Mouse (Mus musculus): ENCODE measurements around the gene Ptpn9. TPM values are rescaled to one million over a fixed set of nuclear protein-coding genes. Genes with fewer than 3 reads are reported as not detected.
"Not testable (repeated sequence)": the region's sequence is repeated elsewhere in the genome, so short reads cannot be mapped to it uniquely, and the experiment has no call there.

Gene Ptpn9
- total RNA-seq, 1 experiment, result 6.8 TPM

DNA sequence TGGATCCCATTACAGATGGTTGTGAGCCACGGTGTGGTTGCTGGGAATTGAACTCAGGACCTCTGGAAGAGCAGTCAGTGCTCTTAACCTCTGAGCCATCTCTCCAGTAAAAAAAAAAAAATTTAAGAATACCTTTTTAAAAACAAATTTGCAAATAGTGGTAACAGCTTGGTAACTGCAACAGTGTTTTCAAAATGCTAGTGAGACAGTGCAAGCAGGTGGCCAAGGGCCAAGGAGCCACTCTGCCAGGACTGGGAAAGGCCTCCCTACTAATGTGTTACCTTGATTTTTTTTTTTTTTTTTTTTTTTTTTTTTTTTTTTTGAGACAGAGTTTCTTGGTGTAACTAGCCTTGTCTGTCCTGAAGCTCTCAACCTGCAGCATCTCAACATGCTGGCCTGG, 2.5 kb downstream of the Ptpn9 start:
- peak; percentile 41; the same call in 1 of the 2 replicates for TF ChIP-seq ZNF384 (IDR thresholded peaks at IDR 0.05; ENCODE audit: low read depth, low read length)
- H3K4me1 ChIP-seq (ENCODE audit: control insufficient read depth in 2 of 2, insufficient read depth in 2 of 2, low read length in 2 of 2, poor library complexity in 1 of 2); H3K27ac ChIP-seq (ENCODE audit: insufficient read depth, low read depth, low read length, poor library complexity, severe bottlenecking); in situ Hi-C loops (cut with MboI; ENCODE audit: low sequenced_read_pairs in 2 of 2, unreplicated experiment in 2 of 2); DNase-seq (ENCODE audit: low read depth, low spot score); H3K9me3 ChIP-seq (ENCODE audit: control insufficient read depth, insufficient read depth, low read depth, low read length); H3K9ac ChIP-seq (ENCODE audit: insufficient read depth, low read depth, low read length, poor library complexity, severe bottlenecking); H3K4me3 ChIP-seq (ENCODE audit: insufficient read depth in 1 of 2, low read depth in 1 of 2, low read length in 2 of 2, poor library complexity in 1 of 2, severe bottlenecking in 1 of 2); H3K36me3 ChIP-seq (ENCODE audit: control insufficient read depth, insufficient read depth, low read length, poor library complexity, severe bottlenecking): not testable (repeated sequence)

GRCm38 (mm10) chr9:57003011-57003410, 8.3 kb downstream of the Ptpn9 start:
- H3K36me3 ChIP-seq (ENCODE audit: control insufficient read depth, insufficient read depth, low read length, poor library complexity, severe bottlenecking), result no peaks in the 10 kb centered on the region
- in situ Hi-C loops (cut with MboI; ENCODE audit: low sequenced_read_pairs in 2 of 2, unreplicated experiment in 2 of 2), result no loop called here
- H3K4me1 ChIP-seq (ENCODE audit: control insufficient read depth in 2 of 2, insufficient read depth in 2 of 2, low read length in 2 of 2, poor library complexity in 1 of 2), result no peaks in the 10 kb centered on the region
- TF ChIP-seq ZNF384 (IDR thresholded peaks at IDR 0.05; ENCODE audit: low read depth, low read length), result no peak
- no peak for TF ChIP-seq MAFK (IDR thresholded peaks at IDR 0.05; ENCODE audit: insufficient read depth, low read depth, low read length)
- TF ChIP-seq ZC3H11A (IDR thresholded peaks at IDR 0.05; ENCODE audit: borderline replicate concordance, low read depth, low read length), result no peak
- no peak for TF ChIP-seq HCFC1 (IDR thresholded peaks at IDR 0.05; ENCODE audit: borderline replicate concordance, insufficient read depth, low read length)
- TF ChIP-seq CHD2 (IDR thresholded peaks at IDR 0.05; ENCODE audit: low read depth, low read length), result no peak
- no peak overlapping the region for H3K27ac ChIP-seq (ENCODE audit: insufficient read depth, low read depth, low read length, poor library complexity, severe bottlenecking)
- H3K9ac ChIP-seq (ENCODE audit: insufficient read depth, low read depth, low read length, poor library complexity, severe bottlenecking), result no peak overlapping the region
- no peak overlapping the region for H3K4me3 ChIP-seq (ENCODE audit: insufficient read depth in 1 of 2, low read depth in 1 of 2, low read length in 2 of 2, poor library complexity in 1 of 2, severe bottlenecking in 1 of 2)
- H3K9me3 ChIP-seq (ENCODE audit: control insufficient read depth, insufficient read depth, low read depth, low read length), result no peaks in the 10 kb centered on the region
- no peak for DNase-seq (ENCODE audit: low read depth, low spot score)

DNA sequence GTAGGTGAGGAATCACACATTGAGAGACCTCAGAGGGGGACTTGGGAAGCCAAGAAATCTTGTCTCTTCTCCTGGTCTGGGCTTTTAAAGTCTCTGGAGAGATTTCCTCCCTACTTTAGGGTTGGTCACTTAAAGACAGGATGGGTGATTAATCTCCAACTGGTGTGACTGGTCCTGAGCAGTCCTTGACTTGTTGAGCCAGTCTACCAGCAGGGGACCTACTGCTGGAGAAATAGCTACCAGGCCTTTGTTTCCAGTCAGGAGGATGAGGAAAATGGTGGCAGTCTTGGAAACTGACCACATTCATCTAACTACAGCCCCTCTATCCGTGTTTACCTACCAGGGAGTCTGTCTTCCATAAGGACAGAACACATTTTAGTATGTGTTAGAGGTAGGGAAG, 17.7 kb downstream of the Ptpn9 start:
- Histone ChIP-seq H3K9me3 (ENCODE audit: control insufficient read depth, insufficient read depth, low read depth, low read length) (no peaks in the 10 kb centered on the region), H3K27ac (ENCODE audit: insufficient read depth, low read depth, low read length, poor library complexity, severe bottlenecking) (no peak overlapping the region), H3K36me3 (ENCODE audit: control insufficient read depth, insufficient read depth, low read length, poor library complexity, severe bottlenecking) (no peaks in the 10 kb centered on the region), H3K9ac (ENCODE audit: insufficient read depth, low read depth, low read length, poor library complexity, severe bottlenecking) (no peak overlapping the region), H3K4me1 (ENCODE audit: control insufficient read depth in 2 of 2, insufficient read depth in 2 of 2, low read length in 2 of 2, poor library complexity in 1 of 2) (peaks cover 0 to 2% of the 10 kb centered on the region in 2 experiments; a peak in 1 of 4 replicates), H3K4me3 (ENCODE audit: insufficient read depth in 1 of 2, low read depth in 1 of 2, low read length in 2 of 2, poor library complexity in 1 of 2, severe bottlenecking in 1 of 2) (no peak overlapping the region)
- TF ChIP-seq CHD2 (IDR thresholded peaks at IDR 0.05; ENCODE audit: low read depth, low read length), result no peak
- no peak for TF ChIP-seq MAFK (IDR thresholded peaks at IDR 0.05; ENCODE audit: insufficient read depth, low read depth, low read length)
- no peak for TF ChIP-seq ZC3H11A (IDR thresholded peaks at IDR 0.05; ENCODE audit: borderline replicate concordance, low read depth, low read length)
- no peak for TF ChIP-seq ZNF384 (IDR thresholded peaks at IDR 0.05; ENCODE audit: low read depth, low read length)
- no peak for TF ChIP-seq HCFC1 (IDR thresholded peaks at IDR 0.05; ENCODE audit: borderline replicate concordance, insufficient read depth, low read length)
- in situ Hi-C loops (cut with MboI; ENCODE audit: low sequenced_read_pairs in 2 of 2, unreplicated experiment in 2 of 2), result no loop called here
- DNase-seq (ENCODE audit: low read depth, low spot score), result no peak

- no peak overlapping the region for H3K4me3 ChIP-seq (ENCODE audit: insufficient read depth in 1 of 2, low read depth in 1 of 2, low read length in 2 of 2, poor library complexity in 1 of 2, severe bottlenecking in 1 of 2)
- H3K9me3 ChIP-seq (ENCODE audit: control insufficient read depth, insufficient read depth, low read depth, low read length), result no peaks in the 10 kb centered on the region
- no peaks in the 10 kb centered on the region for H3K36me3 ChIP-seq (ENCODE audit: control insufficient read depth, insufficient read depth, low read length, poor library complexity, severe bottlenecking)
- in situ Hi-C loops (cut with MboI; ENCODE audit: low sequenced_read_pairs in 2 of 2, unreplicated experiment in 2 of 2), result no loop called here
- TF ChIP-seq ZNF384 (IDR thresholded peaks at IDR 0.05; ENCODE audit: low read depth, low read length) (peak; percentile 87), MAFK (IDR thresholded peaks at IDR 0.05; ENCODE audit: insufficient read depth, low read depth, low read length) (no peak), CHD2 (IDR thresholded peaks at IDR 0.05; ENCODE audit: low read depth, low read length) (no peak), ZC3H11A (IDR thresholded peaks at IDR 0.05; ENCODE audit: borderline replicate concordance, low read depth, low read length) (no peak)
- peaks cover 0 to 2% of the 10 kb centered on the region in 2 experiments; a peak in 1 of 4 replicates for H3K4me1 ChIP-seq (ENCODE audit: control insufficient read depth in 2 of 2, insufficient read depth in 2 of 2, low read length in 2 of 2, poor library complexity in 1 of 2)
- H3K9ac ChIP-seq (ENCODE audit: insufficient read depth, low read depth, low read length, poor library complexity, severe bottlenecking), result no peak overlapping the region
- no peak for DNase-seq (ENCODE audit: low read depth, low spot score)
- H3K27ac ChIP-seq (ENCODE audit: insufficient read depth, low read depth, low read length, poor library complexity, severe bottlenecking), result no peak overlapping the region
These were observed 18.2 kb downstream of the Ptpn9 start for GRCm38 (mm10) chr9:57012895-57013294.

DNA sequence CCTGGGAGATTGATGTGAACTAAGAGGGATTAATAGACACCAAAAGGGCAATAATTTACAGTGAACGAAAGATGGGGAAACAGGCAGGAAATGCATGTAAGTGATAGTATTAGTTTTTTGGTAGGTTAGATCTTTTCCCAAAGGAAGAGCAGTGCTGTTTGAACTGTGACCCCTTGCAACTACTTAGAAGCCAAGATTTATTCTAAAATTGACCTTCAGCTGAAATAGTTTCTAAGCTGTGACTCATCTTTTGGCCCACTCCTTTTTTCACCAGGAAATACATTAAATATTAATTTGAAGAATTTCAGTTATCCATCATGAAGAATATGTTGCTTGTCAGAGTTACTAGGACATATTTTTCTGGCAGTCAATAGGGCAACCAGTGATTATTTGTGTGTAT, 19.0 kb downstream of the Ptpn9 start:
- H3K9me3 ChIP-seq (ENCODE audit: control insufficient read depth, insufficient read depth, low read depth, low read length), result no peaks in the 10 kb centered on the region
- in situ Hi-C loops (cut with MboI; ENCODE audit: low sequenced_read_pairs in 2 of 2, unreplicated experiment in 2 of 2), result no loop called here
- H3K36me3 ChIP-seq (ENCODE audit: control insufficient read depth, insufficient read depth, low read length, poor library complexity, severe bottlenecking), result no peaks in the 10 kb centered on the region
- H3K9ac ChIP-seq (ENCODE audit: insufficient read depth, low read depth, low read length, poor library complexity, severe bottlenecking), result no peak overlapping the region
- no peak overlapping the region for H3K4me3 ChIP-seq (ENCODE audit: insufficient read depth in 1 of 2, low read depth in 1 of 2, low read length in 2 of 2, poor library complexity in 1 of 2, severe bottlenecking in 1 of 2)
- TF ChIP-seq ZC3H11A (IDR thresholded peaks at IDR 0.05; ENCODE audit: borderline replicate concordance, low read depth, low read length) (no peak), CHD2 (IDR thresholded peaks at IDR 0.05; ENCODE audit: low read depth, low read length) (no peak), MAFK (IDR thresholded peaks at IDR 0.05; ENCODE audit: insufficient read depth, low read depth, low read length) (no peak), ZNF384 (IDR thresholded peaks at IDR 0.05; ENCODE audit: low read depth, low read length) (no peak), HCFC1 (IDR thresholded peaks at IDR 0.05; ENCODE audit: borderline replicate concordance, insufficient read depth, low read length) (no peak)
- peaks cover 0 to 2% of the 10 kb centered on the region in 2 experiments; a peak in 1 of 4 replicates for H3K4me1 ChIP-seq (ENCODE audit: control insufficient read depth in 2 of 2, insufficient read depth in 2 of 2, low read length in 2 of 2, poor library complexity in 1 of 2)
- DNase-seq (ENCODE audit: low read depth, low spot score), result no peak
- no peak overlapping the region for H3K27ac ChIP-seq (ENCODE audit: insufficient read depth, low read depth, low read length, poor library complexity, severe bottlenecking)
